Mouse (Mus musculus) effector memory CD4-positive, alpha-beta T cell, adult 7 months (primary cell): ENCODE results near the gene Selenbp1. TPM values are rescaled to one million over a fixed set of nuclear protein-coding genes. Genes with fewer than 3 reads are reported as not detected.

Experiments used
- polyA plus RNA-seq: library from polyadenylated mRNA; unstranded; fragments of 100-300 nt; shearing (Covaris generic); gene quantifications from one replicate; pipeline ENCODE4 v1.2.1, GENCODE M21; 2017

Gene Selenbp1
- 0.55 TPM for polyA plus RNA-seq

GRCm38 (mm10) chr3:94932809-94933564, at the start of gene Selenbp1:
TSS of gene Selenbp1 (plus strand) at chr3:94933056.

GRCm38 (mm10) chr3:94886316-94887224, 46.3 kb upstream of the Selenbp1 start, which contains the start of gene Psmb4:
TSS of gene Psmb4 (minus strand) at chr3:94886961.

GRCm38 (mm10) chr3:94953764-94954616, 21.1 kb downstream of the Selenbp1 start, which contains the start of gene Rfx5:
TSS of gene Rfx5 (plus strand) at chr3:94954075.

GRCm38 (mm10) chr3:94974528-94975422, 41.9 kb downstream of the Selenbp1 start, which contains the start of gene Pi4kb:
TSS of gene Pi4kb (plus strand) at chr3:94974731.

Other genes starting within 250 kb of the Selenbp1 start
- not detected for gene Selenbp2, start 239.5 kb upstream of the Selenbp1 start, polyA plus RNA-seq
- gene Cgn, start 146.6 kb upstream of the Selenbp1 start, polyA plus RNA-seq, result 0.32 TPM
- 17.2 TPM for gene Pogz, start 95.5 kb upstream of the Selenbp1 start, polyA plus RNA-seq
- 221 TPM for gene Psmb4, start 46.1 kb upstream of the Selenbp1 start, polyA plus RNA-seq
- gene Rfx5, start 21.0 kb downstream of the Selenbp1 start, polyA plus RNA-seq, result 15.9 TPM
- 17.4 TPM for gene Pi4kb, start 41.7 kb downstream of the Selenbp1 start, polyA plus RNA-seq
- gene Zfp687, start 82.4 kb downstream of the Selenbp1 start, polyA plus RNA-seq, result 42.4 TPM
- gene Psmd4, start 109.6 kb downstream of the Selenbp1 start, polyA plus RNA-seq, result 289 TPM
- 31.1 TPM for gene Pip5k1a, start 173.9 kb downstream of the Selenbp1 start, polyA plus RNA-seq
- gene Vps72, start 178.0 kb downstream of the Selenbp1 start, polyA plus RNA-seq, result 82.6 TPM
- 1.4 TPM for gene Tmod4, start 191.4 kb downstream of the Selenbp1 start, polyA plus RNA-seq
- gene Scnm1, start 201.0 kb downstream of the Selenbp1 start, polyA plus RNA-seq, result 58.6 TPM
- gene Lysmd1, start 201.0 kb downstream of the Selenbp1 start, polyA plus RNA-seq, result 29.5 TPM
- 282 TPM for gene Tnfaip8l2, start 209.3 kb downstream of the Selenbp1 start, polyA plus RNA-seq
- 1.2 TPM for gene Sema6c, start 227.4 kb downstream of the Selenbp1 start, polyA plus RNA-seq